Mouse (Mus musculus) lung, embryonic 14.5 days (tissue): ENCODE data around the gene Klrb1b. TPM values are rescaled to one million over a fixed set of nuclear protein-coding genes. Genes with fewer than 3 reads are reported as not detected.
"Not testable (repeated sequence)": the region's sequence is repeated elsewhere in the genome, so short reads cannot be mapped to it uniquely, and the experiment has no call there.

ENCODE experiments used
- ATAC-seq: fragments of 200-750 bp; cut with Nextera tagmentation; 2 replicates; pipeline ENCODE4 v1.8.0; 2017; ENCODE audit warnings: mild to moderate bottlenecking, moderate TSS enrichment, moderate library complexity; ENCODE audit not compliant: insufficient read depth
- DNase-seq: peaks from one replicate; pipeline ENCODE4 v3.0.0-alpha.2; 2015
- H3K27ac ChIP-seq: fragments of 300-500 bp; sonication (generic); 2 replicates; pipeline ENCODE4 v1.5.1; 2014; ENCODE audit warnings: low read depth, mild to moderate bottlenecking, moderate library complexity
- H3K27me3 ChIP-seq: fragments of 300-500 bp; sonication (generic); 2 replicates; pipeline ENCODE4 v1.6.1; 2014; ENCODE audit warnings: low read length, control low read depth; ENCODE audit not compliant: insufficient read depth
- H3K36me3 ChIP-seq: fragments of 300-500 bp; sonication (generic); 2 replicates; pipeline ENCODE4 v1.6.1; 2014; ENCODE audit warnings: control low read depth; ENCODE audit not compliant: insufficient read depth
- H3K4me1 ChIP-seq: fragments of 300-500 bp; sonication (generic); 2 replicates; pipeline ENCODE4 v1.6.1; 2014; ENCODE audit warnings: antibody characterized with exemption, control low read depth; ENCODE audit not compliant: insufficient read depth
- H3K4me2 ChIP-seq: fragments of 300-500 bp; sonication (generic); 2 replicates; pipeline ENCODE4 v1.6.1; 2014; ENCODE audit warnings: mild to moderate bottlenecking
- H3K4me3 ChIP-seq: fragments of 300-500 bp; sonication (generic); 2 replicates; pipeline ENCODE4 v1.5.1; 2014; ENCODE audit warnings: low read depth, low read length
- H3K9ac ChIP-seq: fragments of 300-500 bp; sonication (generic); 2 replicates; pipeline ENCODE4 v1.6.1; 2014
- H3K9me3 ChIP-seq: fragments of 300-500 bp; sonication (generic); 2 replicates; pipeline ENCODE4 v1.6.1; 2016; ENCODE audit warnings: low read depth, low read length, control low read depth
- CTCF ChIP-seq: IDR thresholded peaks from 2 replicates; pipeline ENCODE4 v1.5.1; 2016; ENCODE audit warnings: antibody characterized with exemption, low read depth
- WGBS: fragments of 180-500 bp; shearing (Covaris S2); extraction: QIAGEN DNeasy Blood & Tissue Kit; methylation state at CpG from one replicate; pipeline ENCODE4 v1.1.7; 2014; 5-methylcytosine and 5-hydroxymethylcytosine counted together
- polyA plus RNA-seq: library from polyadenylated mRNA; unstranded; fragments of >200 nt; fragmentation: Nextera tagmentation; extraction: Ambion mirVana; gene quantifications from 2 replicates; pipeline ENCODE4 v1.2.1, GENCODE M21; 2014

Gene Klrb1b
- polyA plus RNA-seq, 1 experiment from 2014 or later = not detected

GRCm38 (mm10) chr6:128799144-128799895, 26.8 kb downstream of the Klrb1b start:
- H3K4me3 ChIP-seq = peak overlapping the region; percentile 57
- H3K36me3 ChIP-seq, H3K27me3 ChIP-seq, H3K4me1 ChIP-seq, H3K9me3 ChIP-seq: not testable (repeated sequence)
- peak overlapping the region; percentile 65 for H3K9ac ChIP-seq
- ATAC-seq (peak; percentile 64), DNase-seq (peak; percentile 97)
- peak overlapping the region; percentile 72 for H3K4me2 ChIP-seq
- WGBS = under 1% methylated on average over 49 of the region's 49 CpGs
- H3K27ac ChIP-seq = peak overlapping the region; percentile 92
- TF ChIP-seq CTCF = peak; percentile 87

GRCm38 (mm10) chr6:128798772-128799143, 27.4 kb downstream of the Klrb1b start:
- DNase-seq (peak; percentile 95), ATAC-seq (peak; percentile 40)
- not testable (repeated sequence) for H3K4me1 ChIP-seq, H3K27me3 ChIP-seq, H3K9me3 ChIP-seq, H3K36me3 ChIP-seq
- 0% methylated on average over 20 of the region's 20 CpGs for WGBS
- H3K27ac ChIP-seq = peak overlapping the region; percentile 92
- H3K4me3 ChIP-seq = peak overlapping the region; percentile 57
- peak overlapping the region; percentile 72 for H3K4me2 ChIP-seq
- peak overlapping the region; percentile 65 for H3K9ac ChIP-seq

GRCm38 (mm10) chr6:128797936-128798771, 28.0 kb downstream of the Klrb1b start:
- Histone ChIP-seq H3K27ac (peak overlapping the region; percentile 42; the same call in 1 of the 2 replicates), H3K4me2 (peak overlapping the region; percentile 72)

GRCm38 (mm10) chr6:128797185-128797905, 28.8 kb downstream of the Klrb1b start:
- Histone ChIP-seq H3K4me3 (peak overlapping the region; percentile 57), H3K36me3 (no peaks in the 10 kb centered on the region), H3K27ac (no peak overlapping the region), H3K9me3 (no peaks in the 10 kb centered on the region), H3K9ac (no peak overlapping the region), H3K4me2 (peak overlapping the region; percentile 72), H3K27me3 (no peaks in the 10 kb centered on the region), H3K4me1 (no peaks in the 10 kb centered on the region; the same call in 1 of the 2 replicates)
- 70% methylated on average over 12 of the region's 12 CpGs for WGBS
- ATAC-seq = no peak
- TF ChIP-seq CTCF = no peak
- DNase-seq = no peak

More at GRCm38 (mm10) chr6:128797936-128798771, 28.0 kb downstream of the Klrb1b start:
- Histone ChIP-seq H3K9me3 (no peaks in the 10 kb centered on the region), H3K27me3 (no peaks in the 10 kb centered on the region), H3K9ac (peak overlapping the region; percentile 15), H3K36me3 (no peaks in the 10 kb centered on the region), H3K4me3 (peak overlapping the region; percentile 57), H3K4me1 (no peaks in the 10 kb centered on the region; the same call in 1 of the 2 replicates)
- DNase-seq = peak; percentile 56
- ATAC-seq = no peak
- WGBS = 14% methylated on average over 15 of the region's 15 CpGs
- no peak for TF ChIP-seq CTCF

- 62% methylated on average over 8 of the region's 8 CpGs for WGBS
- Histone ChIP-seq H3K9me3 (no peaks in the 10 kb centered on the region), H3K27ac (no peak overlapping the region), H3K4me3 (no peak overlapping the region), H3K4me1 (no peaks in the 10 kb centered on the region; the same call in 1 of the 2 replicates), H3K36me3 (no peaks in the 10 kb centered on the region), H3K27me3 (no peaks in the 10 kb centered on the region), H3K4me2 (no peak overlapping the region), H3K9ac (no peak overlapping the region)
- TF ChIP-seq CTCF = no peak
- DNase-seq (peak; percentile 40), ATAC-seq (no peak)
These were observed 29.7 kb downstream of the Klrb1b start for GRCm38 (mm10) chr6:128796321-128796955.

- no peak for ATAC-seq
These were observed 32.4 kb downstream of the Klrb1b start for GRCm38 (mm10) chr6:128793734-128794133.

GRCm38 (mm10) chr6:128790491-128790994, 35.6 kb downstream of the Klrb1b start:
- not testable (repeated sequence) for H3K9ac ChIP-seq, DNase-seq, H3K27me3 ChIP-seq, H3K4me3 ChIP-seq, H3K27ac ChIP-seq, H3K9me3 ChIP-seq, ATAC-seq, H3K36me3 ChIP-seq, H3K4me1 ChIP-seq, H3K4me2 ChIP-seq
- 80% methylated on average over 4 of the region's 4 CpGs for WGBS

More at GRCm38 (mm10) chr6:128793734-128794133, 32.4 kb downstream of the Klrb1b start:
- no peak for DNase-seq
- Histone ChIP-seq H3K27me3 (no peaks in the 10 kb centered on the region), H3K27ac (no peak overlapping the region), H3K9ac (no peak overlapping the region), H3K4me2 (no peak overlapping the region), H3K4me1 (no peaks in the 10 kb centered on the region; the same call in 1 of the 2 replicates), H3K4me3 (no peak overlapping the region), H3K36me3 (no peaks in the 10 kb centered on the region), H3K9me3 (no peaks in the 10 kb centered on the region)
- no peak for TF ChIP-seq CTCF
- WGBS = 17% methylated on average over 6 of the region's 6 CpGs
